Mouse (Mus musculus): ENCODE results near the gene Gadd45b. TPM values are rescaled to one million over a fixed set of nuclear protein-coding genes. Genes with fewer than 3 reads are reported as not detected.

Gadd45b gene
- total and polyA plus RNA-seq, 2 experiments from 2014 or later: 5.0 to 7.3 TPM

DNA sequence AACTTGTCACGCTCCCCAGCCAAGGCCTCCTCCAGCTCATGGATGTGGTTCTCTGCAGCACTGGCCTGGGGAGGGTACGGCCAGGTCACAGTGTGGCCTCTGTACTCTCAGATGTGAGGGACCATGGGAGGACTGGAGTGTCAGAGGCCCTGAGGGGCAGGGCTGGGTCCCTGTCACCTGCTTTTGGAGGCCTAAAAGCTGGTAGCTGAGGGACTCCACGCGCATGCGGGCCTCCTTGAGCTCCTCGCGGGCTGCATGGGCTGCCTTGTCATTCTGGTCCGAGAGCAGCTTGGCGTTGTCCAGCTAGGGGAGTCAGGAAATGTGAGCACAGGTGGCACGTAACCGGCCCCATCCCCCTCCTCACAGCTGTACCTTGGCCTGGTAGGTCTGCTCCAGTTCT is 25.2 kb upstream of the Gadd45b start:
- DNase-seq (ENCODE audit: low spot score) (no peak), ATAC-seq (ENCODE audit: low FRiP score) (no peak)
- no peak overlapping the region for H3K4me2 ChIP-seq (ENCODE audit: low read depth, low read length, poor library complexity, severe bottlenecking)
- peaks cover 68% of the 10 kb centered on the region for H3K36me3 ChIP-seq (ENCODE audit: insufficient read depth, low read length)
- H3K27ac ChIP-seq (ENCODE audit: low read depth, low read length): no peak overlapping the region
- WGBS: 97% methylated on average over 11 of the region's 11 CpGs
- no peak overlapping the region for H3K4me3 ChIP-seq (ENCODE audit: low read depth, low read length)
- H3K9ac ChIP-seq (replicated peaks; ENCODE audit: low read length, poor library complexity, severe bottlenecking): no peak overlapping the region
- H3K9me3 ChIP-seq (ENCODE audit: low read length): no peaks in the 10 kb centered on the region
- H3K4me1 ChIP-seq (ENCODE audit: insufficient read depth, low read length): no peaks in the 10 kb centered on the region; the same call in 1 of the 2 replicates
- no peak for TF ChIP-seq CTCF (IDR thresholded peaks at IDR 0.05)
- no peaks in the 10 kb centered on the region for H3K27me3 ChIP-seq (ENCODE audit: insufficient read depth, low read length)

DNA sequence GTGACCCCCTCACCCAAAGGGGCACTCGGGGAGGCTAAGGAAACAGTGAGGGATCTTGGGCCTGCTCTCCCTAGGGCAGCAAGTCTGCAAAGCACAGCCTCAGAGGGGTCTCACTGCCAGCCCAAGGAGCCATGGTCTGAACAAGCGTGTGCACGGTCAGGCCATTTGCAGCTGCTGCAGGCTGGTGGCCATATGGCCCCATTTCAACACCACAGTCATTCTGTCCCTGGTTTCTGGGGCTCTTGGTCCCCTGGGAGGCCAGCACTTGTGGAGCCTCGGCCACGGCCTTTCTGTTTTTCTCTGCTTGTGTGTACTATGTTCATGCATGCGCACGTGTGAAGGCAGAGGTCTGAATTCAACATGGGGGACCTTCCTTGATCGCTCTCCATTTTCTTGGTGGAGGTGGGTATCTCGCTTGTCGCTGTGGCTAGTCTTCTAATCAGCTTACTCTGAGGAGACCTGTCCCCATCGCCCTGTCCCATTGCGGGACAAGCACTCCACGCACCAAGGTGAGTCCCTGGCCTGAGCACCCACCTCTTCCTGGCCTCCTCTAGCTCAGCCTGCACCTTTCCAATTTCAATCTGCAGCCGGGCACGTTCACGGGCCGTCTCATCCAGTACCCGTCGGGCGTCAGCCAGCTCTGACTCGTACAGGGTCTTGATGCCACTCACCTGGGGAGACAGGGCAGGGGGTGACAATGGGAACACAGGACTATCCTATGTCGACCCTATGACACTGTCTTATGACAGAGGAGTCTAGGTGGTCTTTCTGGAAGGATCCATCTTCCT is 20.3 kb upstream of the Gadd45b start:
- ATAC-seq (ENCODE audit: low FRiP score) (no peak), DNase-seq (ENCODE audit: low spot score) (no peak)
- TF ChIP-seq CTCF (IDR thresholded peaks at IDR 0.05): no peak
- H3K4me1 ChIP-seq (ENCODE audit: insufficient read depth, low read length): no peaks in the 10 kb centered on the region
- no peaks in the 10 kb centered on the region for H3K9me3 ChIP-seq (ENCODE audit: low read length)
- H3K27me3 ChIP-seq (ENCODE audit: insufficient read depth, low read length): no peaks in the 10 kb centered on the region
- H3K36me3 ChIP-seq (ENCODE audit: insufficient read depth, low read length): peaks cover 63% of the 10 kb centered on the region
- H3K9ac ChIP-seq (replicated peaks; ENCODE audit: low read length, poor library complexity, severe bottlenecking): no peak overlapping the region
- 94% methylated on average over 22 of the region's 22 CpGs for WGBS
- no peak overlapping the region for H3K4me3 ChIP-seq (ENCODE audit: low read depth, low read length)
- no peak overlapping the region for H3K27ac ChIP-seq (ENCODE audit: low read depth, low read length)
- H3K4me2 ChIP-seq (ENCODE audit: low read depth, low read length, poor library complexity, severe bottlenecking): no peak overlapping the region

DNA sequence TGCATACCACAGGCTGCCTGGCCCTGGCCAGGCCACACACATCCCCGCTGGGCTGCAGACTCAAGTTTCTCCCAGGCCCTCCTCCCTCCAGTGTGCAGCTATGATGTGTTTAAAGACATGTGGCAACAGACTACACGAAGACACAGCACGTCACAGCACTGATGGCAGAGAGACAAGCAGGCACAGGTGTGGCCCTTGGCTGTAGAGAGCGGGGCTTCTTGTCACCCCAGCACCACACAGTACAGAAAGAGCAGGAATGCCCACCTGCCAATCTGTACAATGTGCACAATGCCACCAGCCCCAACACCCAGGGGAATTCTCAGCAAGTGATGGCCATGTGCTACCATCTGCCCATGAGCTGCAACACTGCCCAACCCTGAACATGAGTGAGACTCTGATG is 18.5 kb upstream of the Gadd45b start:
- 96% methylated on average over 4 of the region's 4 CpGs for WGBS
- no peak for ATAC-seq (ENCODE audit: low FRiP score)
- H3K36me3 ChIP-seq (ENCODE audit: insufficient read depth, low read length): peaks cover 49% of the 10 kb centered on the region

DNA sequence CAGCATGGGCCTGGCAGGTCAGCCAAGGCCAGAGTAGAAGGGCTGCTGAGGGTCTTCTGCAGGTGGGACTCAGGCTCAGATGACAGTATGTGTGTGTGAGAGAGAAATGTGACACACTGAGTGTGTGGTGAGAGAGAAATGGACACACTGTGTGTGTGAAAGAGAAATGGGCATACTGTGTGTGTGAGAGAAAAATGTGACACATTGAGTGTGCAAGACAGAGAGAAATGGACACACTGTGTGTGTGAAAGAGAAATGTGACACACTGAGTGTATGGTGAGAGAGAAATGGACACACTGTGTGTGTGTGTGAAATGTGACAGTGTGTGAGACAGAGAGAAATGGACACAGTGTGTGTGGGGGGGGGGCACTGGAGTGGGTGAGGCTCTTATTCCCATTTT is 18.0 kb upstream of the Gadd45b start:
- ATAC-seq (ENCODE audit: low FRiP score): no peak
- H3K4me1 ChIP-seq (ENCODE audit: insufficient read depth, low read length): no peaks in the 10 kb centered on the region
- no peaks in the 10 kb centered on the region for H3K27me3 ChIP-seq (ENCODE audit: insufficient read depth, low read length)
- H3K27ac ChIP-seq (ENCODE audit: low read depth, low read length): no peak overlapping the region
- no peak overlapping the region for H3K9ac ChIP-seq (replicated peaks; ENCODE audit: low read length, poor library complexity, severe bottlenecking)
- peaks cover 47% of the 10 kb centered on the region for H3K36me3 ChIP-seq (ENCODE audit: insufficient read depth, low read length)
- no peak for DNase-seq (ENCODE audit: low spot score)
- no peak for TF ChIP-seq CTCF (IDR thresholded peaks at IDR 0.05)
- no peak overlapping the region for H3K4me2 ChIP-seq (ENCODE audit: low read depth, low read length, poor library complexity, severe bottlenecking)
- no peaks in the 10 kb centered on the region for H3K9me3 ChIP-seq (ENCODE audit: low read length)
- H3K4me3 ChIP-seq (ENCODE audit: low read depth, low read length): no peak overlapping the region

More for the DNA sequence above, 18.5 kb upstream of the Gadd45b start:
- no peak for TF ChIP-seq CTCF (IDR thresholded peaks at IDR 0.05)
- H3K27ac ChIP-seq (ENCODE audit: low read depth, low read length): no peak overlapping the region
- H3K4me2 ChIP-seq (ENCODE audit: low read depth, low read length, poor library complexity, severe bottlenecking): no peak overlapping the region
- no peak overlapping the region for H3K4me3 ChIP-seq (ENCODE audit: low read depth, low read length)
- no peaks in the 10 kb centered on the region for H3K4me1 ChIP-seq (ENCODE audit: insufficient read depth, low read length)
- H3K27me3 ChIP-seq (ENCODE audit: insufficient read depth, low read length): no peaks in the 10 kb centered on the region
- H3K9ac ChIP-seq (replicated peaks; ENCODE audit: low read length, poor library complexity, severe bottlenecking): no peak overlapping the region
- no peaks in the 10 kb centered on the region for H3K9me3 ChIP-seq (ENCODE audit: low read length)
- no peak for DNase-seq (ENCODE audit: low spot score)

DNA sequence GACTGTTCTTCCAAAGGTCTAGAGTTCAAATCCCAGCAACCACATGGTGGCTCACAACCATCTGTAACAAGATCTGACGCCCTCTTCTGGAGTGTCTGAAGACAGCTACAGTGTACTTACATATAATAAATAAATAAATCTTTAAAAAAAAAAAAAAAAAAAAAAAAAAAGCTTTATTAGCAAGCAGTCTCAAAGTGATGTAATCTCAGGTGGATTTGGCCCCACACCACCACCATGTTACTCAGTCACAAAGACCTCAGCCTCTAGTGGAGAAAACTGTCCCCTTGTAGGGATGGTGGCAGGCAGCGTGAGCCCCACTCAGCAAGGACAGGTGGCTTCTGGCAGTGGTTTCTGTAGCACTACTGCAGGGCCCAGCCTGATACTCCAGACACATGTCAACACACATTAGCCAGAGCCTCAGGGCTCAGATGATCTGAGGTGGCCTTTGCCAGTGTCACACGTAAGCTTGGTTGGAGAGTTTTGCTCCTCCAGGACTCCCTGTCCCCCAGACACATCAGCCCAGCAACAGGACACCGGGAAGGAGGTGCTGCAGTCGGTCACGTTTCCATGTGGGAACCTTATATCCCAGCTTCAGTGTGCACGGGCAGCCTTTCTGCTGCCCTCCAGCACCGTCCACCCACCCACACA is 16.4 kb upstream of the Gadd45b start:
- H3K9ac ChIP-seq (replicated peaks; ENCODE audit: low read length, poor library complexity, severe bottlenecking): no peak overlapping the region; the same call in 1 of the 2 replicates
- no peak overlapping the region for H3K4me3 ChIP-seq (ENCODE audit: low read depth, low read length)
- WGBS: 91% methylated on average over 7 of the region's 8 CpGs
- H3K4me1 ChIP-seq (ENCODE audit: insufficient read depth, low read length): no peaks in the 10 kb centered on the region; the same call in 1 of the 2 replicates
- no peak for TF ChIP-seq CTCF (IDR thresholded peaks at IDR 0.05)
- H3K27ac ChIP-seq (ENCODE audit: low read depth, low read length): no peak overlapping the region
- peaks cover 33% of the 10 kb centered on the region for H3K36me3 ChIP-seq (ENCODE audit: insufficient read depth, low read length)
- H3K9me3 ChIP-seq (ENCODE audit: low read length): no peaks in the 10 kb centered on the region
- no peaks in the 10 kb centered on the region for H3K27me3 ChIP-seq (ENCODE audit: insufficient read depth, low read length)
- no peak overlapping the region for H3K4me2 ChIP-seq (ENCODE audit: low read depth, low read length, poor library complexity, severe bottlenecking)
- DNase-seq (ENCODE audit: low spot score) (no peak), ATAC-seq (ENCODE audit: low FRiP score) (no peak)

DNA sequence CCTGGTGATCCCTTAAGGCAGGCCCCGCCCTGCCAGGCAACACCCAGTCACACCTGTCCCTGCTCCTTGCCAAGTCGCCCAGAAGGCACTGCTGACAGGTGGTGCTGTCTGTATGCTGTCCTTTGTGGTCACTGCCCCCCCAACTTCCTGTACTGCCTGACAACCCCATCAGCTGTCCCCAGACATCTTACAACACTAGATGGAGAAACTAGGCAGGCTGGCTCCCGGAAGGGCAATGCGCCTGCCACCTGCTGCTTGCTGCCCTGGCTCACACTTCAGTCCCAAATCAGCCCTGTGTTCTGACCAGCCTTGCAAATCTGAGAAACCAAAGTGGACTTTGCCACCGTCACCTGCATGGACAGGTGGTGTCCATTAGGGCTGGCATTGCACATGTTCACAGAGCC is 15.6 kb upstream of the Gadd45b start:
- no peak for TF ChIP-seq CTCF (IDR thresholded peaks at IDR 0.05)
- Histone ChIP-seq H3K4me1 (ENCODE audit: insufficient read depth, low read length) (no peaks in the 10 kb centered on the region; the same call in 1 of the 2 replicates), H3K4me2 (ENCODE audit: low read depth, low read length, poor library complexity, severe bottlenecking) (no peak overlapping the region), H3K9ac (replicated peaks; ENCODE audit: low read length, poor library complexity, severe bottlenecking) (no peak overlapping the region; the same call in 1 of the 2 replicates), H3K27ac (ENCODE audit: low read depth, low read length) (no peak overlapping the region), H3K27me3 (ENCODE audit: insufficient read depth, low read length) (no peaks in the 10 kb centered on the region), H3K9me3 (ENCODE audit: low read length) (no peaks in the 10 kb centered on the region), H3K36me3 (ENCODE audit: insufficient read depth, low read length) (peaks cover 25% of the 10 kb centered on the region), H3K4me3 (ENCODE audit: low read depth, low read length) (no peak overlapping the region)
- 98% methylated on average over 5 of the region's 5 CpGs for WGBS
- ATAC-seq (ENCODE audit: low FRiP score) (no peak), DNase-seq (ENCODE audit: low spot score) (no peak)

All from midbrain, postnatal 0 days (tissue).